Mouse (Mus musculus): ENCODE data around the gene Rcor3. TPM values are rescaled to one million over a fixed set of nuclear protein-coding genes. Genes with fewer than 3 reads are reported as not detected.

The Rcor3 gene
- polyA plus RNA-seq, 1 experiment from 2014 or later, result 9.0 TPM

DNA sequence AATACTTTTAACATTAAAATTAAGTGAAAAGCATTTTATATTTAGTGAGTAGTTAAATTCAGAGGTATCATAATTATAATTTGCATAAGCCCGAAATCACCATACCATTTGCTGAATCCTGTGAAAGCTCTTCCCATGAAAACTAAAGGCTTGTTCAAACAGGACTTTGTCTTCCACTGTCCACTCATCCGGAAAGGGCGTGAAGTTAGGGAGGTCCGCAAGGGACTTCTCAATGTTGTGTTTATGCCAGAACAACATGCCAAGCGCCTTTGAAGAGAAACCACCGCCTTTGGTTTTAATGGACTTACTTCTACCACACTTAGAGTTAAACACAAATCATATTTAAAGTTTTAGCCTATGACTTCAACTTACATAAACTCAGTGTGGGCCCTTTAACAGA lies 12.1 kb downstream of the Rcor3 start:
- Histone ChIP-seq H3K4me3 (replicated peaks) (no peak overlapping the region), H3K27ac (no peak overlapping the region), H3K27me3 (no peaks in the 10 kb centered on the region), H3K4me2 (no peak overlapping the region), H3K9ac (no peak overlapping the region), H3K4me1 (replicated peaks) (peaks cover 24% of the 10 kb centered on the region), H3K9me3 (replicated peaks) (no peaks in the 10 kb centered on the region), H3K36me3 (peaks cover 63% of the 10 kb centered on the region)
- DNase-seq (no peak), ATAC-seq (ENCODE audit: low read depth) (no peak)
- 81% methylated on average over 6 of the region's 6 CpGs for WGBS (ENCODE audit: insufficient replicate concordance)

DNA sequence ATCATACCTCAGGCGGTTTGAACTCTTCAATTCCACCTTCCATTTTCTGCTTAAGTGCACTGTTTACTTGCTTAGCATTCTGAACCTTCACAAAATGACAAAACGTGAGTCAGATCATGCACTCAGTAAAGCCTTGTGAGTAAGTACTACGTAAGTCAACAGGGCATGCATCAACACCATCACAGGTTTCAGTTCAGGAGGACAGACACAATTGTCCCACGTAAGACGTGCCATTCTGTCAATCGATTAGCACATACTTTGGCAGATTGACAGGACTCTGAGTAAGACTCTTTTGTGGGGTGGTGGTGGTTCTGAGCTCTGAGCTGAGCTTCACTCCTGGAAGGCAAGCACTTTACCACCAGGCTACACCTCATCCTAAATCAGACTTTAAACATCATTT lies 21.6 kb downstream of the Rcor3 start:
- WGBS (ENCODE audit: insufficient replicate concordance), result 87% methylated on average over 6 of the region's 6 CpGs
- peaks cover 13% of the 10 kb centered on the region for H3K4me1 ChIP-seq (replicated peaks)
- H3K27ac ChIP-seq, result no peak overlapping the region
- H3K4me3 ChIP-seq (replicated peaks), result no peak overlapping the region
- H3K4me2 ChIP-seq, result no peak overlapping the region
- H3K9ac ChIP-seq, result no peak overlapping the region
- peaks cover 65% of the 10 kb centered on the region for H3K36me3 ChIP-seq
- ATAC-seq (ENCODE audit: low read depth), result no peak
- H3K9me3 ChIP-seq (replicated peaks), result no peaks in the 10 kb centered on the region
- no peak for DNase-seq
- no peaks in the 10 kb centered on the region for H3K27me3 ChIP-seq

DNA sequence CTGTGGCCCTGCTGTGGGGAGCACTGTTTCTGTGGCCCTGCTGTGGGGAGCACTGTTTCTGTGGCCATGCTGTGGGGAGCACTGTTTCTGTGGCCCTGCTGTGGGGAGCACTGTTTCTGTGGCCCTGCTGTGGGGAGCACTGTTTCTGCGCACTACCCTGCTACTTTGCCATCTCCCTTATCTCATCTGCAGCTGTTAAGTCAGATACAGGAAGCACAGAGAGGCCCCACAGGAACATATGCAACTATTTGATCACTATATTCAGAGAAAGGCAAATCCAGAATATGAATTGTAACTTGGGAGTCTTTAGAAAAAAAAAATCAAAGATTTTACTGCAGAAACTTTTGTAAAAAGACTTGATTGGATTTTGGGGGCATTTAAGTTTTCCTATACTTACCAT lies 22.5 kb downstream of the Rcor3 start:
- Histone ChIP-seq H3K4me3 (replicated peaks) (no peak overlapping the region), H3K9me3 (replicated peaks) (no peaks in the 10 kb centered on the region), H3K4me2 (no peak overlapping the region), H3K27me3 (no peaks in the 10 kb centered on the region), H3K27ac (no peak overlapping the region; the same call in 1 of the 2 replicates), H3K9ac (no peak overlapping the region), H3K36me3 (peaks cover 60% of the 10 kb centered on the region), H3K4me1 (replicated peaks) (peaks cover 13% of the 10 kb centered on the region)
- peak; percentile 37 for DNase-seq
- 21% methylated on average over 1 of the region's 1 CpGs for WGBS (ENCODE audit: insufficient replicate concordance)
- peak; percentile 91 for ATAC-seq (ENCODE audit: low read depth)

DNA sequence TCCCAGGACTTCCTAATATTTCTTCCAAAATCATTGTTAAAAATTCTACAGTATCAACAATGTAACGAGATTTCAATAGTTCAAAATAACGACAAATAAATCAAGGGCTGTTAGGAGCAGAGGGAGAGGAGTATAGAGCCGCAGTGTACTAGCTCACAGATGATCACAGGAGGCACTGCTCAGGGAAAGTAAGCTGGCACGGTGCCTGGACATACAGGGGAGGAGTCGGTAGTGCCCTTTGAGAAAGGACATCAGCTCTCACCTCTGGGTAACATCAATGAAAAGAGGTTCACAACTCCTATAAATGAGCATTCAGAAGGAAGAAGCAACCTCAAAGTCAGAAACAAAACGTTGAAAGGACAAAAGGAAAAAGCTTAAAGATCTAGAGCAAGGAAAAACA lies 28.7 kb downstream of the Rcor3 start:
- WGBS (ENCODE audit: insufficient replicate concordance), result 73% methylated on average over 6 of the region's 6 CpGs
- H3K9me3 ChIP-seq (replicated peaks), result no peaks in the 10 kb centered on the region
- H3K27ac ChIP-seq, result no peak overlapping the region
- no peak overlapping the region for H3K4me2 ChIP-seq
- H3K4me1 ChIP-seq (replicated peaks), result peaks cover 17% of the 10 kb centered on the region
- no peaks in the 10 kb centered on the region for H3K27me3 ChIP-seq
- DNase-seq (no peak), ATAC-seq (ENCODE audit: low read depth) (no peak)
- H3K9ac ChIP-seq, result no peak overlapping the region
- H3K4me3 ChIP-seq (replicated peaks), result no peak overlapping the region
- peaks cover 34% of the 10 kb centered on the region for H3K36me3 ChIP-seq

DNA sequence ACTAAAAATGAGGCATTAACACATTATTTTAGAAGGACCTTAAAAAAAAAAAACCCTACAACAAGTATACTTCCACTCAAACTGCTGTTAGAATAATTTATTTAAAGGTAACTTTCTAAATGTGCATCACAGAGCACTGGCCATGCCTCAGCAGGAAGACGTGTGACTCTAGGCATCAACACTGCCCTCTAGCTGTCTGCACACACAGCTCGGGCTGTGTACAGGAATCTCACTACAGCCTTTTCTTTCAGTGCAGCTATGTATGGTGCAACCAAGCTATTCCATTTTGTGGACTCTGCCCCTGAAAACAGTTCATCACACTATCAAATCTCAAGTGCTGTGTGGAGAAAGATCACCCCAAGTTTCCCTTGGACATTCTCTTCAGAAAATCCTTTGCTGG lies 30.5 kb downstream of the Rcor3 start:
- DNase-seq, result no peak
- Histone ChIP-seq H3K4me2 (no peak overlapping the region), H3K9me3 (replicated peaks) (no peaks in the 10 kb centered on the region), H3K27me3 (no peaks in the 10 kb centered on the region), H3K9ac (no peak overlapping the region), H3K36me3 (peaks cover 35% of the 10 kb centered on the region), H3K27ac (no peak overlapping the region), H3K4me1 (replicated peaks) (peaks cover 25% of the 10 kb centered on the region), H3K4me3 (replicated peaks) (no peak overlapping the region)
- WGBS (ENCODE audit: insufficient replicate concordance), result 17% methylated on average over 2 of the region's 2 CpGs
- ATAC-seq (ENCODE audit: low read depth), result peak; percentile 85

DNA sequence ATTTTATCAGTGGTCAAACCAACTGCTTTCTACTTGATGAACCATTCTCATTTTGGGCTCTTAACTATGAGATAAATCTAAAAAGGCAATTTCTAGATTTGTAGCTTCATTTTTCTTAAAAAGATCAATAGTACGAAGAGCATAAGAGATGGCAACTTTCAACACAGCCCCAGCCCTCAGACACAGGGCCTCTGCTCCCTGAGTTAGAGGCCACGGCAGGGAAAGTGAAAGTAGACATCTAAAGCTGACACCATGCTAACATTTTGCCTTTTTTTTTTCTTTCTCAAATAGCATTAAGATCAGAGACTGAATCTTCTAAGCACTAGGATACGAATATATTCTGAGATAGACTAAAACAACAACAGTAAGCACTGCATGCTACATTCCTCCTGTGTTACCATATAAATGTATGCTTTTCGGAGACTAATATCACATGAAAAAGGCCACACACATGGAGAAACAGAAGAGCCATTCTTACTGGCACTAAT lies 31.9 kb downstream of the Rcor3 start:
- 75% methylated on average over 4 of the region's 4 CpGs for WGBS (ENCODE audit: insufficient replicate concordance)
- no peak overlapping the region for H3K9ac ChIP-seq
- H3K4me3 ChIP-seq (replicated peaks), result no peak overlapping the region
- H3K36me3 ChIP-seq, result peaks cover 38% of the 10 kb centered on the region
- H3K27ac ChIP-seq, result no peak overlapping the region
- DNase-seq, result no peak
- H3K9me3 ChIP-seq (replicated peaks), result no peaks in the 10 kb centered on the region
- no peak overlapping the region for H3K4me2 ChIP-seq
- peaks cover 32% of the 10 kb centered on the region for H3K4me1 ChIP-seq (replicated peaks)
- H3K27me3 ChIP-seq, result no peaks in the 10 kb centered on the region
- no peak for ATAC-seq (ENCODE audit: low read depth)

DNA sequence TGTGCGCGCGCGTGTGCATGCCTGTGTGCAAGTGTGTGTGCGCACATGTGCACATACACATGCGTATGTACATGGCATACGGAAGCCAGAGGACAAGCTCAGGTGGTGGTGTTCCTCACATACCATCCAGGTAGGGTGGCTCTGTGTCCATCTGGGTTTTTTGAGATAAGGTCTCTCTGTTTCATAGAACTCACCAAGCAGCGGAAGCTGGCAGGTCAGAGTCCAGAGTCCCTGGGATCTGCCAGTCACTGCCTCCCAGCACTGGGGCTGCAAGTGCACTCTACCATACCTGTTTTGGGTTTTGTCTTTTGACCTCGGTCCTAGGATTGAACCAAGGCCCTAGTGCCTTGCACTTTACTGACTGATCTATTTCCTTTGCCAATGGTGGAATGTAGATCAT lies 33.8 kb downstream of the Rcor3 start:
- no peak for DNase-seq

DNA sequence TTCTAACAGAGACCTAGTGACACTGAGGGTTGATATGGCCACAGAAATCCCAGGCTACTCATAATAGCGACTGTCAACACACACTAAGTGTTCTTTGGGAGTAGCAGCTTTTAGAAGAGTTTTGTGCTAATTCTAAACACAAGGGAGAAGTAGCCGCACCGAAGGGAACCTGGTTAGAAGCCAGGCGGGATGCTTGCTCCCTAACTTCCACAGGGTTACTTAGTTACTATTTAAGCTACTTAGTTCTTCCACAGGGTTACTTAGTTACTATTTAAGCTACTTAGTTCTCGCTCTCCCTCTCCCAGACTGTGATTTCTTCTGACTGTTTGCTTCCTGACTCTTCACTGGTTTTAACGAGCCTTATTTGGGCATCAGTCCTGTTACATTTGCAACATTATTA lies 34.7 kb downstream of the Rcor3 start:
- WGBS (ENCODE audit: insufficient replicate concordance), result 75% methylated on average over 6 of the region's 6 CpGs
- Histone ChIP-seq H3K27me3 (no peaks in the 10 kb centered on the region), H3K27ac (0 out of 2 replicates have a peak overlapping the region, but pooled peaks have one; percentile 30), H3K9me3 (replicated peaks) (no peaks in the 10 kb centered on the region), H3K36me3 (peaks cover 33% of the 10 kb centered on the region), H3K4me2 (no peak overlapping the region), H3K9ac (no peak overlapping the region), H3K4me1 (replicated peaks) (peaks cover 26% of the 10 kb centered on the region), H3K4me3 (replicated peaks) (no peak overlapping the region)
- DNase-seq (no peak), ATAC-seq (ENCODE audit: low read depth) (no peak)

More for the DNA sequence above, 33.8 kb downstream of the Rcor3 start:
- no peak overlapping the region; the same call in 1 of the 2 replicates for H3K4me2 ChIP-seq
- H3K9me3 ChIP-seq (replicated peaks), result no peaks in the 10 kb centered on the region
- H3K27ac ChIP-seq, result no peak overlapping the region
- H3K27me3 ChIP-seq, result no peaks in the 10 kb centered on the region
- H3K36me3 ChIP-seq, result peaks cover 35% of the 10 kb centered on the region
- ATAC-seq (ENCODE audit: low read depth), result peak; percentile 63
- H3K4me1 ChIP-seq (replicated peaks), result peaks cover 29% of the 10 kb centered on the region
- no peak overlapping the region for H3K9ac ChIP-seq
- no peak overlapping the region for H3K4me3 ChIP-seq (replicated peaks)
- 87% methylated on average over 9 of the region's 9 CpGs for WGBS (ENCODE audit: insufficient replicate concordance)

DNA sequence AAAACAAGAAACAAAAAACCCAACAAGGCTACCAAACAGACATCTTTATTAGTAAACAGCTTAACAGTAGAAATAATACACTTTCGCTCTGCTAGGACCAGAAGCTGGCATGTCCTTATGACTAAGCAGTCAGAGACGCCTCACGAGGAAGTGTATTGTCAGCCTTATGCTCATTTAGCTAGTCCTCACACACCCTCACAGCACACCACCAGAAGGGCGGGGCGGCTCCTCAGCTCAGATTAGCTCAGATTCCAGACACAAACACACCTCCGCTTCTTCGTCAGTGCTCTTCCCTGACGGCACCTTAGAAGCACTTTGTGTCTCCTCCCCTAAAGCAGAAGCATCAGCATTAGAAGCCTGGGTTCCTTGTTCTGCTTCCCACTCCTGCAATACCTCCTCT lies 36.5 kb downstream of the Rcor3 start:
- no peak overlapping the region for H3K9ac ChIP-seq
- peaks cover 30% of the 10 kb centered on the region for H3K36me3 ChIP-seq
- no peak overlapping the region for H3K4me2 ChIP-seq
- ATAC-seq (ENCODE audit: low read depth) (no peak), DNase-seq (no peak)
- no peaks in the 10 kb centered on the region for H3K9me3 ChIP-seq (replicated peaks)
- 61% methylated on average over 8 of the region's 8 CpGs for WGBS (ENCODE audit: insufficient replicate concordance)
- peaks cover 17% of the 10 kb centered on the region; the same call in 1 of the 2 replicates for H3K4me1 ChIP-seq (replicated peaks)
- no peaks in the 10 kb centered on the region for H3K27me3 ChIP-seq
- no peak overlapping the region for H3K27ac ChIP-seq
- no peak overlapping the region for H3K4me3 ChIP-seq (replicated peaks)

DNA sequence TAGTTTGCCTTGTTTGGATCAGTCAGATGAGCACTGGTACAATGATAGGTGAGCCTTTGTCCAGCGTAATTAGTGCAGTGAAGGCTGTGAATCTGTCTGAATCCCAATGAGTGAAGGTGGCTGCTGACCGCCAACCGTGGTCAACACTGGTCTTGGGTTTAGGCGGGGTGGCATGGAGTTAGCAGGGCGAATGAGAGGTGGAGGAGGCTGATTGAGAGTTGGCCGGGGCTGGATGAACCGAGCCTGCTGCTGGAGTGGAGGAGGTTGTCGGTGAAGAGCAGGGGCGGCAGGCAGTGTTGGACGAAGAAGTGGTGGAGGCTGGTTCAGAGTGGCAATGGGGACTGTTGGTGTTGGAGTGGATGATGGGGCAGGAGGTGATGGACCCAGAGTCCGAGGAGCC lies 37.1 kb downstream of the Rcor3 start:
- Histone ChIP-seq H3K9ac (no peak overlapping the region), H3K27me3 (no peaks in the 10 kb centered on the region), H3K4me2 (no peak overlapping the region), H3K36me3 (peaks cover 28% of the 10 kb centered on the region), H3K9me3 (replicated peaks) (no peaks in the 10 kb centered on the region), H3K4me3 (replicated peaks) (no peak overlapping the region), H3K27ac (no peak overlapping the region), H3K4me1 (replicated peaks) (peaks cover 17% of the 10 kb centered on the region; the same call in 1 of the 2 replicates)
- WGBS (ENCODE audit: insufficient replicate concordance), result 88% methylated on average over 11 of the region's 11 CpGs
- DNase-seq (no peak), ATAC-seq (ENCODE audit: low read depth) (no peak)

DNA sequence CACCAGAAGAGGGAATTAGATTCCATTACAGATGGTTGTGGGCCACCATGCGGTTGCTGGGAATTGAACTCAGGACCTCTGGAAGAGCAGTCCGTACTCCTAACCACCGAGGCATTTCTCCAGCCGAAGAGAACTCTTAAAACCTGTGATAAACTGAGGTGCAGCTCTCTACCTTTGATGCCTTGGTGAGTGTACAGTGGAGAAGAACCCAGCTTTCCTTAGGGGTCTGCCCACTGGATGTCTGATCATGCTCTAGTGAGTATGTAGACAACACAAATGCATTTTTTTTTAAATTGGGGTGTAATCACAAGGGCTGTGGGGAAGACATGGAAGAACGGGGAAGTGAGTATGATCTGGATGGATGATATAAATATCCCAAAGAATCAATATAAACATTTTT lies 42.2 kb downstream of the Rcor3 start:
- peaks cover 7% of the 10 kb centered on the region for H3K36me3 ChIP-seq
- no peak overlapping the region for H3K4me2 ChIP-seq
- H3K4me1 ChIP-seq (replicated peaks), result peaks cover 20% of the 10 kb centered on the region
- H3K9ac ChIP-seq, result no peak overlapping the region
- H3K27me3 ChIP-seq, result no peaks in the 10 kb centered on the region
- 64% methylated on average over 5 of the region's 5 CpGs for WGBS (ENCODE audit: insufficient replicate concordance)
- no peak for DNase-seq
- no peak overlapping the region for H3K4me3 ChIP-seq (replicated peaks)
- H3K27ac ChIP-seq, result no peak overlapping the region
- ATAC-seq (ENCODE audit: low read depth), result no peak
- H3K9me3 ChIP-seq (replicated peaks), result no peaks in the 10 kb centered on the region

DNA sequence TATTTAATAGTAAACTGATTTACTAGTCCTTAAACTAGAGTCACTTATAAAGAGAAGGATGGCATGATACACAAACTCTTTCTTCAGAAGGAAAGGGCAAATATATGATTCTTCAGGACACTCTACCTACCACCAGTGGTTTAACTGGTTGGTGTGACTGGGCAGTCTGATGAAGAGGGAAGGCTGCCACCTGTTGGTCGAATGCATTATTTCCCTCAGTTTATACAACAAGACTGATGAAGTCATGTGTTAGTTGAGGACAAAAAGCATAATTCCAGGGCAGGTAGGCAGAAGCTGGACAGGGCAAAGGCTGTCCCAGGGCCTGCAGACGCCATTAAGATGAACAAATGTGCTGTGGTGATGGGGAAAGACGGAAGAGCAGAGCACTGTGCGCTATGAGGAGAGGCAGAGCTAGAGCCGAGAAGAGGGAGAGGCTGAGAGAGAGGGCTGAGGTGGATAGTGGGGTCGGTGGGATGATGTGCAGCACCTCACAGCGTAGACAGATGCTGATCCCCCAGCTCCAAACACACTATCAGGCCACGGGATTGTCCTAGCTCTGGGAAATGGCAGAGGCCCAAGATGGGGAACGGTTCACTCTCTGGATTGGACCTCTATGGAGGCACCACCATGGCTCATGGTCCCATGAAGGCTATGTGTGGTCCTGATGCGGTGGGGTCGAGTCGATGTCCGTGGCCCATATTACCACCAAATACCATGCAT lies 43.3 kb downstream of the Rcor3 start:
- Histone ChIP-seq H3K4me3 (replicated peaks) (no peak overlapping the region), H3K9ac (no peak overlapping the region), H3K4me2 (no peak overlapping the region), H3K36me3 (peaks cover 4% of the 10 kb centered on the region; the same call in 1 of the 2 replicates), H3K27me3 (no peaks in the 10 kb centered on the region), H3K9me3 (replicated peaks) (no peaks in the 10 kb centered on the region), H3K27ac (no peak overlapping the region), H3K4me1 (replicated peaks) (peaks cover 31% of the 10 kb centered on the region)
- 42% methylated on average over 13 of the region's 13 CpGs for WGBS (ENCODE audit: insufficient replicate concordance)
- DNase-seq (peak; percentile 52), ATAC-seq (ENCODE audit: low read depth) (no peak)

Data from liver, embryonic 13.5 days (tissue).